Mouse (Mus musculus) E14TG2a.4 (cell line): ENCODE measurements at regions not wholly inside any gene's neighbourhood (a gene's known extent, or its start where the extent isn't known, plus 50 kb on each side); places are given as distances from the start of the nearest gene placed in this dataset.

ENCODE experiments used
- CTCF ChIP-seq: conservative IDR thresholded peaks from 2 replicates; pipeline ENCODE4 v1.5.1; 2014; ENCODE audit warnings: low read length
- NANOG ChIP-seq: IDR thresholded peaks from 2 replicates; pipeline ENCODE4 v1.6.1; 2014; ENCODE audit warnings: borderline replicate concordance, low read length, mixed read lengths
- POU5F1 ChIP-seq: IDR thresholded peaks from 2 replicates; pipeline ENCODE4 v1.6.1; 2014; ENCODE audit warnings: low read length, borderline replicate concordance

DNA sequence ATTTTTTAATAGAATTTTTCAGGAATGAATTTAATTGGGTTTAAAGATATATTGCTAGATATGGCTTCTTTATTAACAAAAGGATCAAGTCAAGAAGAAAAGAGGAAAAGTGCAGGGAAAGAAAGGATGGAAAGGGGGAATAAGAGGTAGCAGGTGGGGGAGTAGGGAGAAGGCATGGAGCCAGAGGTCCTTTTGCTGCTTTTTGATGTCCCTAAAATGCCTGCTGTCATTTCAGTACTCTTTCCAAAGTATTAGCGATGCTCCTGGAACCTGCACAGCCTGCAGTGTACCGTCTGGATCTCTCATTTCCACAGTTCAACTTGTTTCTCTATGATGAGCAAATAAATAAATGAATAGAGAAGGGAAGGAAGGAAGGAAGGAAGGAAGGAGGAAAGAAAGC lies 240.4 kb upstream of the Hnrnpa3 start:
- TF ChIP-seq CTCF (no peak), POU5F1 (no peak), NANOG (no peak)
